Mouse (Mus musculus) bone marrow, adult 2 months (tissue): ENCODE results near the gene Tgfa. TPM values are rescaled to one million over a fixed set of nuclear protein-coding genes. Genes with fewer than 3 reads are reported as not detected.

ENCODE experiments used
- H3K27ac ChIP-seq: fragments of 200-500 bp; 2 replicates; pipeline ENCODE4 v1.5.1; 2012; ENCODE audit warnings: low read depth, mild to moderate bottlenecking, control low read depth, inconsistent platforms, low read length; ENCODE audit not compliant: control insufficient read depth, poor library complexity, insufficient read depth
- H3K4me1 ChIP-seq: fragments of 200-500 bp; 2 replicates; pipeline ENCODE4 v1.6.1; 2011; ENCODE audit warnings: low read length; ENCODE audit not compliant: control insufficient read depth, insufficient read depth
- H3K4me3 ChIP-seq: fragments of 200-500 bp; replicated peaks from 2 replicates; pipeline ENCODE3; 2011; ENCODE audit warnings: mild to moderate bottlenecking, low read depth, low read length, control low read depth; ENCODE audit not compliant: control insufficient read depth
- CTCF ChIP-seq: fragments of 200-500 bp; IDR thresholded peaks from 2 replicates; pipeline ENCODE4 v1.5.1; 2011; ENCODE audit warnings: low read length, control low read depth; ENCODE audit not compliant: control insufficient read depth, insufficient read depth
- POLR2A ChIP-seq: fragments of 200-500 bp; IDR thresholded peaks from 2 replicates; pipeline ENCODE4 v1.6.1; 2011; ENCODE audit warnings: low read depth, mild to moderate bottlenecking, control low read depth, low read length, borderline replicate concordance; ENCODE audit not compliant: control insufficient read depth
- WGBS: fragments of 180-500 bp; shearing (Covaris S2); methylation state at CpG from one replicate; pipeline ENCODE4 v1.1.7; 2018; 5-methylcytosine and 5-hydroxymethylcytosine counted together
- polyA plus RNA-seq: library from polyadenylated mRNA; stranded (reverse); fragments of >200 nt; gene quantifications from 2 replicates; pipeline ENCODE4 v1.2.4, GENCODE M21; 2011; ENCODE audit warnings: low replicate concordance; ENCODE audit not compliant: missing spikeins, insufficient read depth, insufficient read length

Tgfa gene
- polyA plus RNA-seq, 1 experiment, result not detected

GRCm38 (mm10) chr6:86225604-86226003 lies 30.6 kb downstream of the Tgfa start:
- TF ChIP-seq CTCF (no peak), POLR2A (no peak)
- H3K4me3 ChIP-seq, result no peak overlapping the region
- H3K4me1 ChIP-seq, result no peaks in the 10 kb centered on the region
- H3K27ac ChIP-seq, result no peak overlapping the region

- Histone ChIP-seq H3K27ac (no peak overlapping the region), H3K4me3 (no peak overlapping the region), H3K4me1 (no peaks in the 10 kb centered on the region)
- WGBS, result 39% methylated on average over 5 of the region's 5 CpGs
- TF ChIP-seq CTCF (no peak), POLR2A (no peak)
These were observed 37.3 kb downstream of the Tgfa start for GRCm38 (mm10) chr6:86232367-86232766.

- no peak for TF ChIP-seq CTCF
- TF ChIP-seq POLR2A, result no peak
- Histone ChIP-seq H3K4me1 (no peaks in the 10 kb centered on the region), H3K27ac (no peak overlapping the region), H3K4me3 (no peak overlapping the region)
- WGBS, result 49% methylated on average over 13 of the region's 13 CpGs
These were observed 38.7 kb downstream of the Tgfa start for GRCm38 (mm10) chr6:86233512-86234430.

- H3K27ac ChIP-seq, result no peak overlapping the region
- 71% methylated on average over 3 of the region's 3 CpGs for WGBS
- H3K4me3 ChIP-seq, result no peak overlapping the region
- TF ChIP-seq POLR2A (no peak), CTCF (no peak)
- no peaks in the 10 kb centered on the region for H3K4me1 ChIP-seq
These were observed 49.8 kb downstream of the Tgfa start for GRCm38 (mm10) chr6:86244866-86245265.

- H3K27ac ChIP-seq, result no peak overlapping the region
- no peak for TF ChIP-seq POLR2A
- no peak for TF ChIP-seq CTCF
These were observed 50.9 kb downstream of the Tgfa start for GRCm38 (mm10) chr6:86245965-86246364.

GRCm38 (mm10) chr6:86248562-86248961 lies 53.5 kb downstream of the Tgfa start:
- no peak overlapping the region for H3K27ac ChIP-seq
- 73% methylated on average over 1 of the region's 1 CpGs for WGBS
- H3K4me1 ChIP-seq, result no peaks in the 10 kb centered on the region
- no peak overlapping the region for H3K4me3 ChIP-seq
- no peak for TF ChIP-seq POLR2A

More at GRCm38 (mm10) chr6:86245965-86246364, 50.9 kb downstream of the Tgfa start:
- Histone ChIP-seq H3K4me1 (no peaks in the 10 kb centered on the region), H3K4me3 (no peak overlapping the region)
- WGBS, result 43% methylated on average over 4 of the region's 4 CpGs

GRCm38 (mm10) chr6:86249042-86249441 lies 54.0 kb downstream of the Tgfa start:
- no peak overlapping the region for H3K27ac ChIP-seq
- H3K4me1 ChIP-seq, result no peaks in the 10 kb centered on the region
- no peak overlapping the region for H3K4me3 ChIP-seq
- TF ChIP-seq CTCF, result no peak
- no peak for TF ChIP-seq POLR2A
- 82% methylated on average over 16 of the region's 16 CpGs for WGBS

- Histone ChIP-seq H3K4me3 (no peak overlapping the region), H3K27ac (no peak overlapping the region), H3K4me1 (no peaks in the 10 kb centered on the region)
- TF ChIP-seq CTCF, result no peak
- TF ChIP-seq POLR2A, result no peak
- 66% methylated on average over 2 of the region's 2 CpGs for WGBS
These were observed 55.2 kb downstream of the Tgfa start for GRCm38 (mm10) chr6:86250236-86250635.
